Mouse (Mus musculus) brain, adult 10 weeks (tissue): ENCODE data around the gene Tnrc6c. TPM values are rescaled to one million over a fixed set of nuclear protein-coding genes. Genes with fewer than 3 reads are reported as not detected.

Source experiments
- polyA plus RNA-seq: library from polyadenylated mRNA; stranded (reverse); fragments of 350-450 nt; fragmentation: Illumina TruSeq; extraction: RNeasy Lipid Tissue Mini Kit (QIAGEN cat#74804); gene quantifications from one replicate; pipeline ENCODE4 v1.2.3, GENCODE M21; 2015; ENCODE audit warnings: low read depth, low replicate concordance

The Tnrc6c gene
- 28.8 TPM for polyA plus RNA-seq

DNA sequence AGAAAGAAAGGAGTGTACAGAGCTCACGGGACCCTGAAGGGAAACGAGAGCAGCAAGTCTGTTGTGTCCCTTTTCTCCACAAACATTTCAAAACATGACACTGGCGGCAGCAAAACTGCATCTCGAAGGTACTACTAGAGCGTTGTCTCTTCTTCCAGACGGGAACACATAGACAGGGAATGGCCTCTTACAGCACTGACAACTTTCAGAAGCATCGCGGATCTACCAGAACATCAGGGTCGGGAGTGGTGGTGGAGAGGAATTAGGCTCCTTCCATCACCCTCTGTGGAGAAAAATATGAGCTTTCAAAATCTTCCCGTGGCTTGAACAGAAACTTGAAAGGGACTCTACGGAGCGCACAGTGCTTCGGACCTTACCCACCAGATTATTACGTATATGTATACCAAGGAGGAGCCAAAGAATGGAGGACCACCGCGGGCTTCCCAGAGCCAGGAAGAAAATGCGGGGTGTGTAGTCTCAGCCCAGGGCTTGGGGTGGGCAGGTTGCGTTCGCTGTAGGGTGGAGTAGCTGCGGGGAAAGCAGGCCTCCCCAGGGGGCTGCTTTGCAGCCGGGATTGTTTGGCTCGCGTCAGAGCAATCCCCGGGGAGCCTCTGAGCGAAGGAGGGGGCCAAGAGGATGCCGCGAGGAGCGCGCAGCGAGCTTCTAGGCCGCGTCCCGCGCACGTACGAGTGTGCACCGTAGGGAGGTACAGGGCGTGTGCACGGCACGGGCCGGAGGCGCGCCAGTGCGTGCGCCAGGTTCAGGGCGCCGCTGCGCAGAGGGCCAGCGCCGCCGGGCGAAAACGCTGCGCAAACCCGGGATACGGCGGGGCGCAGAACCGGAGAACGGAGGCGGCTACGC, at the start of gene Tnrc6c:
Tnrc6c (plus strand) TSS at position 799 of the 861 bp plus-strand sequence.

DNA sequence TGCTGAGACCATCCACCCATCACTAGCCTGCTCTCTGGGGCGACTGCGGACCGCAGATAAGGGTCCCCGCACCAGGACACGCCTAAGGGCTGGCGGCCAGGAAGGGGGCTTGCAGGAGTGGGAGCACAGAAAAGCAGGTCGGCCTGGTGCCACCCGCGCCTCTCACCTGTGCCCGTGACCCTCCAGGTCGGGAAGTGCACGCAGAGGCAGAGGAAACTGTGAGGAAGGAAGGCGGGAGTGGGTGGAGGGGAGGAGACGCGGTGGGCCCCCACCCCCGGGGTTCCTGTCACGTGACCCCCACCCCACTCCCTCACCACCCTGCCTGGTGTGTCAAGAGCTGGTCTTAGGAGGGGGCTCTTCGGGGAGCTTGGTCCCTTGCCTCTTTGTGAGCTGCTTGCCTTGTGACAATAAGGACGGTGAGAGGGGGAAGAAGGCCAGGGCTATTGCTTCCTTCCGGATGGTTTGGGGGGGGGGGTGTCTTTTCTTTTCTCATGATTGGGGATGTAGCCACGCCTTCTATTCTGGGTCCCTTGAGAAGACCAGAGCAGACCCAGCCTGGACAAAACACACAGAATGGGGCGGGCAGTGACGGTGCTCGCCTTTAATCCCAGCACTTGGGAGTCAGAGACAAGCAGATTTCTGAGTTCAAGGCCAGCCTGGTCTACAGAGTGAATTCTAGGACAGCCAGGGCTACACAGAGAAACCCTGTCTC, 128.1 kb downstream of the Tnrc6c start, which contains the start of the genes Tmc8 and Tmc6:
Tmc8 (plus strand) TSS at position 84 of the 712 bp plus-strand sequence.
Tmc6 (minus strand) TSS at position 206 of the 712 bp plus-strand sequence.

DNA sequence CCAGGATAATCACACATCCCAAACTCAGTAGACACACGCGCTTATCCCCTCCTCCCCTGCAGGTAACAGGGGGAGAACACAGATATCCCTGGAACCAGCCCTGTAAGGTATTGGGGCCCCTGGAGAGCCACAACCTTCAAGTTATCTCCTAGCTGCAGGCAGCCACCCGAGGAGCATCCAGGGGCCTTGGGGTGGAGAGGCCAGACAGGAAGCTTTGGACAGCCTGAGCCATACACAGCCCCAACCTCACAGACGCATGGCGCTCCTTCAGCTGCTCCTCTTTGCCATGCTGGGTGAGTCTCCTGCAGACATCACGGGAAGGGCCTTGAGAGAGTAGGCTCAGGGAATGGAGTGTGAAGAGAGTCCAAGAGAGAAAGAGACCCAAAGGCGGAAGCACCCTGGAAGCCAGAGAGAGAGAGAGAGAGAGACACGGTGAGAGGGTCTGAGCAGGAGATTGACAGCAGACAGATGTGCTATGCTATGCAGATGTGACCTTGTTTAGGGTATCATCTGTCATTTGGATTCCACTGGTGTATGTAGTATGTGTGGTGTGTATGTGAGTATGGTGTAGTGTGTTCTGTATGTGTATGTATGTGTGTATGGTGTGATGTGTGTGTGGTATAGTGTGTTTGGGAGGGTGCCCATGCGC, 143.5 kb downstream of the Tnrc6c start, which contains the start of gene 6030468B19Rik:
6030468B19Rik (plus strand) TSS at position 150 of the 649 bp plus-strand sequence.

DNA sequence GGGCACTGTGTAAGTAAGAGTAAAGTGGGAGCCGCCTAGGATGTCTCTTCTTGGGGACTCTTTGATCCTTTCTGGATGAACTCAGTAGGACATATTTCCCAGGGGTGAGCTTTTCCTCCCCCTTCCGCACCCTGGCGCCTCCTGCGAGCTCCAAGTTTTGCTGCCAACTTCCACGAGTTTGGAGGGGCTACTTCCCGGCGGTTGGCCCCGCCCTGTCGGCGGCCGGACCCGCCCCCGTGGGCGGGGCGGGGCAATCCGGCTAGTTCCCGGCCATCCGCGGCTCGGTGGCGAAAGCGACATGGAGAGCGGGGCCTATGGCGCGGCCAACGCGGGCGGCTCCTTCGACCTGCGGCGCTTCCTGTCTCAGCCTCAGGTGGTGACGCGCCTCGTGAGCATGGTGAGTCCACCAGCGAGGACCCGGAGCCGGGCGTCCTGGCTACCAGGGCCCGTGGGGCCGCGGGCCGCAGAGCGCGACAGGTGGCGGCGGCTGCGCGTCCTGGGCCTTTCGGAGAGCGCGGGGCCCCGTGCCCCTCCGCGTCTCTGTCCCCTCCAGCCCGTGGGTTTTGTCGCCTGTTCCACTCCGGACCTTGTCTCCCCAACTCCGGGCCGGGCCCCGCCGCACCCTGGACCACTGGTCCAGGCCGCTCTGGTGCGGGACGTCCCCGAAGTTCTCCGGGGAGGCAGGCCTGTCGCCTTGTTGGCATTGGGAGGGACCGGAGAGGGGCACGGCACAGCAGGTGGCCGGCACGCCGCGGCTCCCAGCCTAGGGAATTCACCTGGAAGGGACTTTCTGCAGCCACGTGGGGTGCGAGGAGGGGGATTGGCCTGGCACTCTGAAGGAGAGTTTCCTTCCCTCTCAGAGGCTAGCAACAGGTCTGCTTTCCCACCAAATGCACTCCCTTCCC, 155.6 kb downstream of the Tnrc6c start, which contains the start of the genes Gm20708 and Syngr2:
Gm20708 (plus strand) TSS at position 262 of the 905 bp plus-strand sequence.
Syngr2 (plus strand) TSS at position 262 of the 905 bp plus-strand sequence.

Other genes starting within 250 kb of the Tnrc6c start
- gene Gm11733, start 169.9 kb upstream of the Tnrc6c start, polyA plus RNA-seq = not detected
- gene Tmc8, start 127.8 kb downstream of the Tnrc6c start, polyA plus RNA-seq = 0.55 TPM
- 8.8 TPM for gene Tmc6, start 127.9 kb downstream of the Tnrc6c start, polyA plus RNA-seq
- gene 6030468B19Rik, start 143.4 kb downstream of the Tnrc6c start, polyA plus RNA-seq = not detected
- 0.86 TPM for gene Gm20708, start 155.4 kb downstream of the Tnrc6c start, polyA plus RNA-seq
- gene Syngr2, start 155.4 kb downstream of the Tnrc6c start, polyA plus RNA-seq = 14.0 TPM
- 2.1 TPM for gene Afmid, start 171.6 kb downstream of the Tnrc6c start, polyA plus RNA-seq
- 0.68 TPM for gene Tk1, start 171.8 kb downstream of the Tnrc6c start, polyA plus RNA-seq
- 2.9 TPM for gene Birc5, start 195.0 kb downstream of the Tnrc6c start, polyA plus RNA-seq
- gene Tmem235, start 206.5 kb downstream of the Tnrc6c start, polyA plus RNA-seq = not detected
- gene Tha1, start 219.2 kb downstream of the Tnrc6c start, polyA plus RNA-seq = 4.3 TPM